Mouse (Mus musculus): Measurements from ENCODE around the gene Hoxa13.

The Hoxa13 gene

DNA sequence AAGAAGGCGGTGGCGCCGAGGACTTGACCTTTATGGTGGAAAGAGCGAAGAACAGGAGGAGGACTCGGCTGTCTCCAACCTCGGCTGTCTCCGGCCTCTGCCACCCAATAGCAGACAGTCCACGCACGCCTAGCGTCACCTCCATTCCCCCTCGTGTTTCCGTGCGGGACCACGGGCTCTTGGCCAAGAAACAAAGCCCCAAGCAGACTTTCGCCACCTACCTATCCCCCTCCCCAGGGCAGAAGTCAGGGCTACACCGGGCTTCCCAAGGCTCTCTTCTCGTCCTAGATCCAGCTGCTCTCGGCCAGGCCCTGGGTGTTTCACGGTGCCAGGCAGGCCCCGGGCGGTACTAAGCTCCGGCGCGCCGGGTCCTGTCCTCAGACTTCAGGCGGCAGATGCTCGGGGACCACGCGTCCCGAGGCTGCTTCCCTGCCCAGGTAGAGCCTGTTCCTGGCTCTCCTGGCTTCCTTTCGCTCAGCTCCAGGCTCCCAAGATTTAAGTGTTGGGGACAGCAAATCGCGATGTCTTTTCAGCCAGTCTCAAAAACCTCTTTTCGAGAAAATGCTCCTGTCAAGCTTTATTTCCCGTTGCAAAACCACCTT lies 7.8 kb downstream of the Hoxa13 start:
- in situ Hi-C loops (cut with MboI, MseI) = loop anchor here (5.0 to 25.0 kb wide), 3 partner anchors 36 to 584 kb away; no protein-coding TSS in a partner anchor

GRCm38 (mm10) chr6:52252016-52252774 lies 8.5 kb downstream of the Hoxa13 start:
- in situ Hi-C loops (cut with MboI, MseI) = loop anchor here (5.0 to 25.0 kb wide), 3 partner anchors 35 to 585 kb away; no protein-coding TSS in a partner anchor

- in situ Hi-C loops (cut with MboI, MseI) = loop anchor here (5.0 to 25.0 kb wide), 3 partner anchors 34 to 586 kb away; no protein-coding TSS in a partner anchor
These were observed 9.4 kb downstream of the Hoxa13 start for GRCm38 (mm10) chr6:52251177-52251879.

DNA sequence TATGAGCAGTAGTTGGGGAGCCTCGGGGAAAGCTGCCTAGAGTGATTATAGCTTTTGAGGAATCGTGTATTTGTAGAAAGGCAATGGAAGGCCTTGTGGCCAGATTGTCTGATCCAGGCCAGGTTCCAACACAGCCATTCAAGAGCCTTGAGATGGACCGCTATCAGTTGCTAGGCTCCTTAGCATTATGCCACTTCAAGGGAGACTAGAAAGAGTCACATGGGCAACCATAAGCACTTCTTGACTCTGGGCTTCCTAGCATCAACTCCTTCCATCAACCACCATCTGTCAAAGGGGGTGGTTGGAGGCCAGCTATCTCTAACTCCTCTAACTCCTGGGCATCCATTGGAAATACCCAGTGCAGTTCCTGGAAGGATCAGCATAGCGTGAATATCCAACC lies 10.9 kb downstream of the Hoxa13 start:
- in situ Hi-C loops (cut with MboI, MseI) = loop anchor here (5.0 to 25.0 kb wide), 3 partner anchors 33 to 587 kb away; no protein-coding TSS in a partner anchor

GRCm38 (mm10) chr6:52249415-52249738 lies 11.3 kb downstream of the Hoxa13 start:
- in situ Hi-C loops (cut with MboI, MseI) = no loop called here

DNA sequence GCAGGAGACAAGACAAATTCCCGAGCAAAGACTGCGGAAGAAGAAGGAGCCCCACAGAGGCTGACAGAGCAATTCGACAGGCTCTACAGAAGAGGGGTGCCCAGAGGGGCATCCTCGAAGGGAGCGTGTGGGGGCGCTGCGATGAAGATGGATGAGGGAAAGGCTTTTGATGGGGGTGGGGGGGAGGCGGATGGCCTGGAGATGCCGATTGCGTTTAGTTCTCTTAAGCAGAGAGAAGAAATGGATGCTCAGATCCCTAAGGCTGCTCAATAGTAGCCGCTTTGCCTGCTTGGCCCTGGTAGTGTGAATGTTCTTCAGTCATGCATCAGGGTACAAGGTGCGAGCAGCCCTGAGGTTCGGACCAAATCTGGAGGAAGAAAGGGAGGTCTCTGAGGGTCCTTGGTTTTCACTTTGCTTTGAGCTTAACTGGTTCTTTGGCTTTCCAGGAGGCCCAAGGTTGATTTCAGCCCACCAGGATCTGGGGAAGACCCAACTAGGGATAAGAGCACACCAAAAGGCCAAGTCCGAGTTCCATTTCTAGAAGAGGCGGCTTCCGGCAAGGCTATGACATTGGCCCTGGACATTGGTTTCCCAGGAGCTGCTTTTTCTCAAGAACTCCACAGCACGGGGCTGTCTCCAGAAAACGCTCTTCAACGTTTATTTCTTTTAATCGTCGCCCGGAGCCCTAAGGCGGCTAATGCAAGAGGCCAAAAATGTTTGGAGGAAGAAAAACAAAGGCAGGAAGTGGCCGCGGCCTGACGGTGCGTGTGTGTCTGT lies 11.9 kb downstream of the Hoxa13 start:
- in situ Hi-C loops (cut with MboI, MseI) = no loop called here

- in situ Hi-C loops (cut with MboI, MseI) = no loop called here
These were observed 12.7 kb downstream of the Hoxa13 start for GRCm38 (mm10) chr6:52247766-52248637.

DNA sequence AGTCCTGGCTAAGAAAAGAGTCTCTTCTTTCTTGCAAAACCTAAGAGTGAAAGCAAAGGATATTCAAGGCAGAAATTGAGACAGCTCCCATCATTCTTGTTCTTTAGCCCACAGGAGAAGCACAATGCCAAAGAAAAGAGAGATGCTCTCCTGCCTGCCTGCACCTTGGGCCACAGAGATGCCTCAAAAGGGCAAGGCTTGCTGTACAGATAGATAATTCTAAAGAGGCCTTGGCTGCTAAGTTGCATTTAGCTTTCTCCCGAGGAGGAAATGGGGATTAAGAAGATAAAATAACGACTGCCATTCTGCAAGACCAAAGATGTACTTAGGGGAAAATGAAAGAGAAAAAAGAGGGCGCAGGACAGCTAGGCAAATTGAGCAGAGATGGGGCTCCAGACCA lies 13.8 kb downstream of the Hoxa13 start:
- in situ Hi-C loops (cut with MboI, MseI) = no loop called here

GRCm38 (mm10) chr6:52246403-52246803 lies 14.3 kb downstream of the Hoxa13 start:
- in situ Hi-C loops (cut with MboI, MseI) = no loop called here

DNA sequence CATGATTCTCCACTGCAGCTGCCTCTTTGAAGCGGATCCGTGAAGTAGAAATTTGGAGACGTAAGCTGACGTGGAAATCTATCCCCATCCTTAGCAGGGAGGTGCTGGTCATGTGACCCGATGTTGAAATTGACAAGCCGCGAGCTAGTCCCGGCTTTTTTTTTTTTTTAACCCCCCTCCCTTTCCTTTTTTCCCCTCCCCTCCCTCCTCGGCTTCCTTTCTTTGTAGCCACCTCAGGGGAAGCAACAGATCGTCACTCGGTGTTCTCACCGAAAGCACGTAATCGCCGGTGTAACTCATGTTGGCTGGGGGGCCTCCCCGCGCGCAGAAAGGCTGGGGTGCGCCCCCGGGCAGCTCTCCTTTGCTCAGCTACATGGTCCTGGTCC lies 14.9 kb downstream of the Hoxa13 start, which contains the start of gene Hoxa11:
Gene Hoxa11 (minus strand): TSS at position 54 of the 386 bp plus-strand sequence.
- in situ Hi-C loops (cut with MboI, MseI) = no loop called here

- in situ Hi-C loops (cut with MboI, MseI) = no loop called here
These were observed 15.5 kb downstream of the Hoxa13 start for GRCm38 (mm10) chr6:52245040-52245756.

GRCm38 (mm10) chr6:52244471-52245039 lies 16.1 kb downstream of the Hoxa13 start:
- in situ Hi-C loops (cut with MboI, MseI) = no loop called here

GRCm38 (mm10) chr6:52243681-52244121 lies 17.0 kb downstream of the Hoxa13 start:
- in situ Hi-C loops (cut with MboI, MseI) = no loop called here

GRCm38 (mm10) chr6:52242801-52243332 lies 17.8 kb downstream of the Hoxa13 start:
- in situ Hi-C loops (cut with MboI, MseI) = no loop called here

GRCm38 (mm10) chr6:52241001-52241621 lies 19.6 kb downstream of the Hoxa13 start:
- in situ Hi-C loops (cut with MboI, MseI) = no loop called here

GRCm38 (mm10) chr6:52240389-52241000 lies 20.2 kb downstream of the Hoxa13 start, which contains the start of gene Hoxa10:
Hoxa10 (minus strand) TSS chr6:52240854.
- in situ Hi-C loops (cut with MboI, MseI) = no loop called here

GRCm38 (mm10) chr6:52239625-52240388 lies 20.9 kb downstream of the Hoxa13 start:
- in situ Hi-C loops (cut with MboI, MseI) = loop anchor here (10.0 kb wide), 1 partner anchor 1065 kb away; no protein-coding TSS in a partner anchor
